Mouse (Mus musculus) erythroblast, adult 5-6 weeks (primary cell): Measurements from ENCODE around the gene Sox21. TPM values are rescaled to one million over a fixed set of nuclear protein-coding genes. Genes with fewer than 3 reads are reported as not detected.

ENCODE experiments used
- ATAC-seq: replicated peaks from 2 replicates; pipeline ENCODE4 v1.8.0; 2016; ENCODE audit warnings: moderate number of reproducible peaks, mild to moderate bottlenecking, moderate TSS enrichment, inconsistent platforms; ENCODE audit not compliant: poor library complexity, low FRiP score, severe bottlenecking
- total RNA-seq, 2 experiments: library from RNA; stranded (forward) in 1 of 2; stranded (reverse) in 1 of 2; fragments of 150-400 nt in 1 of 2; fragments of 200-764, 138-1000 nt in 1 of 2; gene quantifications; 2 replicates each; pipeline versions ENCODE4 v1.2.3 to v1.2.4; 2015 to 2017; ENCODE audit warnings: low replicate concordance in 2 of 2

Sox21 gene
- total RNA-seq, 2 experiments from 2014 or later = not detected

- ATAC-seq = no peak
Measured at GRCm38 (mm10) chr14:118226471-118227155, 10.2 kb downstream of the Sox21 start.

GRCm38 (mm10) chr14:118225911-118226310 lies 10.9 kb downstream of the Sox21 start:
- no peak for ATAC-seq

- ATAC-seq = no peak
Measured at GRCm38 (mm10) chr14:118225061-118225743, 11.6 kb downstream of the Sox21 start.

- ATAC-seq = no peak
Measured at GRCm38 (mm10) chr14:118220885-118221284, 15.9 kb downstream of the Sox21 start.

GRCm38 (mm10) chr14:118216826-118217225 lies 20.0 kb downstream of the Sox21 start:
- ATAC-seq = no peak

GRCm38 (mm10) chr14:118212188-118212804 lies 24.5 kb downstream of the Sox21 start:
- ATAC-seq = no peak

GRCm38 (mm10) chr14:118209642-118210041 lies 27.2 kb downstream of the Sox21 start:
- ATAC-seq = no peak

GRCm38 (mm10) chr14:118207347-118207746 lies 29.5 kb downstream of the Sox21 start:
- no peak for ATAC-seq

- ATAC-seq = no peak
Measured at GRCm38 (mm10) chr14:118203031-118203430, 33.8 kb downstream of the Sox21 start.

GRCm38 (mm10) chr14:118202006-118202405 lies 34.8 kb downstream of the Sox21 start:
- ATAC-seq = no peak

- no peak for ATAC-seq
Measured at GRCm38 (mm10) chr14:118200731-118201130, 36.1 kb downstream of the Sox21 start.

GRCm38 (mm10) chr14:118197063-118197462 lies 39.8 kb downstream of the Sox21 start:
- no peak for ATAC-seq

GRCm38 (mm10) chr14:118194219-118194914 lies 42.5 kb downstream of the Sox21 start:
- no peak for ATAC-seq

- ATAC-seq = no peak
Measured at GRCm38 (mm10) chr14:118193663-118194062, 43.2 kb downstream of the Sox21 start.

GRCm38 (mm10) chr14:118193001-118193628 lies 43.7 kb downstream of the Sox21 start:
- ATAC-seq = no peak

GRCm38 (mm10) chr14:118191442-118191841 lies 45.4 kb downstream of the Sox21 start:
- ATAC-seq = no peak
